Mouse (Mus musculus): ENCODE results near the gene Nfe2. TPM values are rescaled to one million over a fixed set of nuclear protein-coding genes. Genes with fewer than 3 reads are reported as not detected.

The Nfe2 gene
- total and polyA plus RNA-seq, 3 experiments: 0.14 TPM; not detected in 2

- TF ChIP-seq CHD1 (IDR thresholded peaks at IDR 0.05; ENCODE audit: low read depth, low read length) (no peak), USF2 (conservative IDR thresholded peaks at IDR 0.05; ENCODE audit: low read depth, low read length) (no peak), ZKSCAN1 (IDR thresholded peaks at IDR 0.05; ENCODE audit: borderline replicate concordance, low read depth, low read length) (no peak), ETS1 (conservative IDR thresholded peaks at IDR 0.05; ENCODE audit: low read depth, low read length) (no peak), MXI1 (IDR thresholded peaks at IDR 0.05; ENCODE audit: low read depth, low read length) (no peak), NRF1 (IDR thresholded peaks at IDR 0.05; ENCODE audit: low read depth, low read length) (no peak), PAX5 (IDR thresholded peaks at IDR 0.05; ENCODE audit: low read length) (no peak), MEF2A (IDR thresholded peaks at IDR 0.05; ENCODE audit: borderline replicate concordance, low read depth, low read length) (no peak), NELFE (IDR thresholded peaks at IDR 0.05; ENCODE audit: low read depth, low read length) (no peak), ZNF384 (IDR thresholded peaks at IDR 0.05; ENCODE audit: low read depth, low read length) (no peak), MAFK (IDR thresholded peaks at IDR 0.05; ENCODE audit: insufficient replicate concordance, low read length) (no peak), SMC3 (IDR thresholded peaks at IDR 0.05; ENCODE audit: low read depth, low read length) (no peak), JUN (IDR thresholded peaks at IDR 0.05; ENCODE audit: insufficient read depth, low read depth, low read length) (no peak), USF1 (IDR thresholded peaks at IDR 0.05; ENCODE audit: low read depth, low read length) (no peak)
- peaks cover 39 to 88% of the 10 kb centered on the region in 2 experiments for H3K36me3 ChIP-seq (replicated peaks in 1 of 2; ENCODE audit: control insufficient read depth in 1 of 2, insufficient read depth in 1 of 2, low read length in 1 of 2)
- no peaks in the 10 kb centered on the region for H3K27me3 ChIP-seq (replicated peaks)
- in situ Hi-C loops (cut with MboI; ENCODE audit: low pct_ligation_motif_present, low pct_unique_long_range_greater_than_20kb, low sequenced_read_pairs) (no loop called here), dilution Hi-C loops (cut with MboI; ENCODE audit: extremely low pct_ligation_motif_present, extremely low pct_unique_long_range_greater_than_20kb, low sequenced_read_pairs) (no loop called here)
- no peak overlapping the region for H3K4me3 ChIP-seq (replicated peaks in 1 of 3; ENCODE audit: low read depth in 2 of 3, low read length in 2 of 3, poor library complexity in 1 of 3)
- DNase-seq (ENCODE audit: extremely low read depth): no peak
- H3K9me3 ChIP-seq (replicated peaks; ENCODE audit: low read length): no peaks in the 10 kb centered on the region
- H3K4me2 ChIP-seq (ENCODE audit: insufficient read depth, low read depth, poor library complexity, severe bottlenecking): no peak overlapping the region
- no peak overlapping the region for H3K27ac ChIP-seq (ENCODE audit: insufficient read depth, low read depth)
- peaks cover 24% of the 10 kb centered on the region for H3K79me2 ChIP-seq (replicated peaks; ENCODE audit: control insufficient read depth, extremely low read depth, insufficient read depth, poor library complexity, severe bottlenecking)
- no peak overlapping the region for H3K9ac ChIP-seq (ENCODE audit: insufficient read depth, low read depth)
- H3K4me1 ChIP-seq (ENCODE audit: control insufficient read depth in 1 of 2, insufficient read depth in 2 of 2): peaks cover 0 to 15% of the 10 kb centered on the region in 2 experiments; a peak in 2 of 4 replicates
Observed at GRCm38 (mm10) chr15:103289600-103289999, 31.4 kb upstream of the Nfe2 start.

GRCm38 (mm10) chr15:103285778-103286417 is 27.7 kb upstream of the Nfe2 start:
- peaks cover 0 to 30% of the 10 kb centered on the region in 2 experiments; a peak in 2 of 4 replicates for H3K4me1 ChIP-seq (ENCODE audit: control insufficient read depth in 1 of 2, insufficient read depth in 2 of 2)
- H3K9me3 ChIP-seq (replicated peaks; ENCODE audit: low read length): no peaks in the 10 kb centered on the region
- H3K9ac ChIP-seq (ENCODE audit: insufficient read depth, low read depth): no peak overlapping the region
- H3K36me3 ChIP-seq (replicated peaks in 1 of 2; ENCODE audit: control insufficient read depth in 1 of 2, insufficient read depth in 1 of 2, low read length in 1 of 2): peaks cover 26 to 67% of the 10 kb centered on the region in 2 experiments
- dilution Hi-C loops (cut with MboI; ENCODE audit: extremely low pct_ligation_motif_present, extremely low pct_unique_long_range_greater_than_20kb, low sequenced_read_pairs): no loop called here
- TF ChIP-seq CHD1 (IDR thresholded peaks at IDR 0.05; ENCODE audit: low read depth, low read length) (no peak), MAZ (IDR thresholded peaks at IDR 0.05; ENCODE audit: low read depth, low read length) (no peak), NRF1 (IDR thresholded peaks at IDR 0.05; ENCODE audit: low read depth, low read length) (no peak)
- H3K27me3 ChIP-seq (replicated peaks): no peaks in the 10 kb centered on the region
- DNase-seq (ENCODE audit: extremely low read depth): no peak
- peaks cover 45% of the 10 kb centered on the region for H3K79me2 ChIP-seq (replicated peaks; ENCODE audit: control insufficient read depth, extremely low read depth, insufficient read depth, poor library complexity, severe bottlenecking)
- no peak overlapping the region for H3K4me2 ChIP-seq (ENCODE audit: insufficient read depth, low read depth, poor library complexity, severe bottlenecking)
- H3K27ac ChIP-seq (ENCODE audit: insufficient read depth, low read depth): no peak overlapping the region
- in situ Hi-C loops (cut with MboI; ENCODE audit: low pct_ligation_motif_present, low pct_unique_long_range_greater_than_20kb, low sequenced_read_pairs): no loop called here
- no peak overlapping the region for H3K4me3 ChIP-seq (replicated peaks in 1 of 3; ENCODE audit: low read depth in 2 of 3, low read length in 2 of 3, poor library complexity in 1 of 3)

Data from CH12.LX (cell line).